Mouse (Mus musculus): ENCODE data around the gene Taar8c. TPM values are rescaled to one million over a fixed set of nuclear protein-coding genes. Genes with fewer than 3 reads are reported as not detected.
"Not testable (repeated sequence)": the region's sequence is repeated elsewhere in the genome, so short reads cannot be mapped to it uniquely, and the experiment has no call there.

The Taar8c gene
- total RNA-seq, 2 experiments from 2014 or later = not detected

DNA sequence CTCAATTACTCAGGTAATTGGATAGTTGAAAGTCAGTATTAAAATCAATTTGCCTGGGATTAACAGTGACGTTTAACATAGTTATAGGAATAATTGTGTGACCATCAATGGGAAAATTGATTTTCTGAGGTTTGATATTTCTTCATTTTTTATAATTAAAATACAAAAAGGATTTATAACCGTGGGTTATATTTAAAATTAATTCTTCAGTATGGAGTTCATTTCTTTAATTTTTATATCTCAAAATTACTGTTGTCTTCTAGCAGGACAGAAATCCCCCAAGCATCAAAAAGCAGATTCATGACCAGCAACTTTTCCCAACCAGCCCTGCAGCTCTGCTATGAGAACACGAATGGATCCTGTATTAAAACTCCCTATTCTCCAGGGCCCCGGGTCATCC is 25.5 kb downstream of the Taar8c start, which contains the start of gene Taar8a:
TSS of gene Taar8a (plus strand) at position 301 of the 400 bp plus-strand sequence.
- not testable (repeated sequence) for ATAC-seq (replicated peaks; ENCODE audit: poor library complexity, severe bottlenecking)

DNA sequence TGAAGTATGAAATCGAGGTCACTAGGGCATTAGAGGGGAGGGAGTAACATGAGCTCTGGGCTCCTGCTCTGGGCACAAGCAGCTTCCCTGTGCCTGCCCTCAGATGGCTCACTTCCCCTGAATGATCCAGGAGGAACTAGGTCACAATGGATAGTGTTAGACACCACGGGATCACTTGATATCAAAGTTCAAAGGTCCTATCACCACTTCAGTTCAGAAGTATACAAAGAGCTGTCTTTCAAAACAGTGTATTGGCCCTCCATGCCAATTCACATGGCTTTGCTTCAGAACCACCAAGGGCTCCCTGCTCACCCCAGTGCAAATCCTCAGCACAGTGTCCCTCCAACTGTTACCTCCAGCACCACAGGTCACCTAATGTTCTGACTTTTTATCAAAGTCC is 27.0 kb downstream of the Taar8c start:
- not testable (repeated sequence) for ATAC-seq (replicated peaks; ENCODE audit: poor library complexity, severe bottlenecking)

DNA sequence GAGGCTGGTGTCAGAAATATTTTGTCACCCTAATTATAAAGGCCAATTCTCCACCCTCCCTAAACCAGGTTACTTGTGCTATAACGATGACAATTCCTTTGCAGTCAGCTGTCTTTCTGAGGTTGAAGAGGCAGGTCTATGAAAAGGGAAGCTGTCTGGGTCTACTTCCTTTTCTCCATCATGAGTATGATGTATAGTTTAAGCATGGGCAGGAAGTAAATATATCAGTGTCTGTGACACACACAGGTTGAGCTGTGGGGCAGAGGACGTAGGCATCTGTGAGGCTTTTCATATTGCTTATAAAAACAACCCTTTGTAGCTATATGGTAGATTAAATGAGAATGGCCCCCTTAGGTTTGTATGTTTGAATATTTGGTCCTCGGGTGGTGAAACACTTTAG is 42.7 kb downstream of the Taar8c start:
- peak; percentile 50 for ATAC-seq (replicated peaks; ENCODE audit: poor library complexity, severe bottlenecking)

DNA sequence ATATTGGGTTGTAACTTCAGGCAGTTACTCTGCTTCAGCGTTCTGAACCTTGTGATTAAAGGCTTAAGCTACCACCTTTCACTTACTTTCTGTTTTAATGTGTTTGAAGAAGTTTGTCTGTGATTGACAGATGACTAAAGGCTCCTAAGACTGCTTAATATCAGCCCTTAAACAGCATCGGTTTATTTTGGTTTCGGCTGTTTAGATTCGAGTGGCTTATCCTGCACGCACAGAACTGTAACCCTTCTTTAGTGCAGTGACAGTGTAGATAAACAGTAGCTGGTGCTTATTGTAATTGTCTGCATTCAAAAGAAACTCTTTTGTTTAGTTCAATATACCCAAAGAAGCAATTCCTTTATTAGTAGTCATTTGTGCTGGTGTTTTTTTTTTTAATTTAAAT is 49.7 kb downstream of the Taar8c start:
- no peak for ATAC-seq (replicated peaks; ENCODE audit: poor library complexity, severe bottlenecking)

Other genes with a start within 250 kb of the Taar8c start
- gene Vnn1, start 207.2 kb downstream of the Taar8c start, total RNA-seq (2014; fragmentation: Nextera tagmentation) = not detected in 2 replicates
- gene Vnn1, start 207.2 kb downstream of the Taar8c start, total RNA-seq (2017) = not detected in 2 replicates
- not detected in 2 replicates for gene Taar1, start 181.6 kb downstream of the Taar8c start, total RNA-seq (2014; fragmentation: Nextera tagmentation)
- not detected in 2 replicates for gene Taar1, start 181.6 kb downstream of the Taar8c start, total RNA-seq (2017)
- not detected in 2 replicates for gene Taar2, start 163.3 kb downstream of the Taar8c start, total RNA-seq (2014; fragmentation: Nextera tagmentation)
- gene Taar2, start 163.3 kb downstream of the Taar8c start, total RNA-seq (2017) = not detected in 2 replicates
- gene Taar3, start 152.4 kb downstream of the Taar8c start, total RNA-seq (2014; fragmentation: Nextera tagmentation) = not detected in 2 replicates
- not detected in 2 replicates for gene Taar3, start 152.4 kb downstream of the Taar8c start, total RNA-seq (2017)
- gene Taar4, start 141.4 kb downstream of the Taar8c start, total RNA-seq (2014; fragmentation: Nextera tagmentation) = not detected in 2 replicates
- not detected in 2 replicates for gene Taar4, start 141.4 kb downstream of the Taar8c start, total RNA-seq (2017)
- gene Taar5, start 131.2 kb downstream of the Taar8c start, total RNA-seq (2014; fragmentation: Nextera tagmentation) = not detected in 2 replicates
- not detected in 2 replicates for gene Taar5, start 131.2 kb downstream of the Taar8c start, total RNA-seq (2017)
- not detected in 2 replicates for gene Taar6, start 116.3 kb downstream of the Taar8c start, total RNA-seq (2014; fragmentation: Nextera tagmentation)
- gene Taar6, start 116.3 kb downstream of the Taar8c start, total RNA-seq (2017) = not detected in 2 replicates
- not detected in 2 replicates for gene Taar7a, start 108.4 kb downstream of the Taar8c start, total RNA-seq (2014; fragmentation: Nextera tagmentation)
- gene Taar7a, start 108.4 kb downstream of the Taar8c start, total RNA-seq (2017) = not detected in 2 replicates
- not detected in 2 replicates for gene Taar7b, start 102.0 kb downstream of the Taar8c start, total RNA-seq (2014; fragmentation: Nextera tagmentation)
- gene Taar7b, start 102.0 kb downstream of the Taar8c start, total RNA-seq (2017) = not detected in 2 replicates
- not detected in 2 replicates for gene Taar7d, start 74.7 kb downstream of the Taar8c start, total RNA-seq (2014; fragmentation: Nextera tagmentation)
- gene Taar7d, start 74.7 kb downstream of the Taar8c start, total RNA-seq (2017) = not detected in 2 replicates
- gene Taar7e, start 64.3 kb downstream of the Taar8c start, total RNA-seq (2014; fragmentation: Nextera tagmentation) = not detected in 2 replicates
- gene Taar7e, start 64.3 kb downstream of the Taar8c start, total RNA-seq (2017) = not detected in 2 replicates
- not detected in 2 replicates for gene Taar7f, start 52.4 kb downstream of the Taar8c start, total RNA-seq (2014; fragmentation: Nextera tagmentation)
- not detected in 2 replicates for gene Taar7f, start 52.4 kb downstream of the Taar8c start, total RNA-seq (2017)
- gene Taar8a, start 25.4 kb downstream of the Taar8c start, total RNA-seq (2014; fragmentation: Nextera tagmentation) = not detected in 2 replicates
- not detected in 2 replicates for gene Taar8a, start 25.4 kb downstream of the Taar8c start, total RNA-seq (2017)
- not detected in 2 replicates for gene Taar8b, start 9.6 kb downstream of the Taar8c start, total RNA-seq (2014; fragmentation: Nextera tagmentation)
- gene Taar8b, start 9.6 kb downstream of the Taar8c start, total RNA-seq (2017) = not detected in 2 replicates
- not detected in 2 replicates for gene Taar9, start 7.6 kb upstream of the Taar8c start, total RNA-seq (2014; fragmentation: Nextera tagmentation)
- gene Taar9, start 7.6 kb upstream of the Taar8c start, total RNA-seq (2017) = not detected in 2 replicates
- gene Stx7, start 47.4 kb upstream of the Taar8c start, total RNA-seq (2014; fragmentation: Nextera tagmentation) = 47.3 and 48.3 TPM in 2 replicates
- 60.2 and 67.6 TPM in 2 replicates for gene Stx7, start 47.4 kb upstream of the Taar8c start, total RNA-seq (2017)
- gene Moxd1, start 121.6 kb upstream of the Taar8c start, total RNA-seq (2014; fragmentation: Nextera tagmentation) = not detected in 2 replicates
- not detected in 2 replicates for gene Moxd1, start 121.6 kb upstream of the Taar8c start, total RNA-seq (2017)